8 mouse cellular contexts compared by ENCODE assay signal in genomic region chr4:141598199-141598893, GRCm38 (mm10). TPM values are rescaled to one million over a fixed set of nuclear protein-coding genes. Genes with fewer than 3 reads are reported as not detected.
DNase-seq lines count a peak whose midpoint lies in the region; ATAC-seq lines count a peak whose summit lies in the region.
"Had no signal": no experiment of that assay in that cellular context is flagged by ENCODE, and none has a peak within 500 bp of the region (broad histone marks: within the 10 kb centered on the region; RNA-seq: fewer than 3 reads in every experiment).

No protein-coding gene starts in this region.

- no peaks in the 10 kb centered on the region for H3K9me3 ChIP-seq in midbrain, embryonic 11.5 days (ENCODE audit: control insufficient read depth, low read length)

- ATAC-seq in midbrain, embryonic 11.5 days (ENCODE audit: low FRiP score): peak; percentile 36; the same call in 1 of the 2 replicates
- ATAC-seq in CD4-positive, CD25-positive, alpha-beta regulatory T cell, adult 4 months: no peak

- H3K4me2 ChIP-seq in midbrain, embryonic 11.5 days: peak overlapping the region; percentile 86

- H3K27me3 ChIP-seq in midbrain, embryonic 11.5 days (ENCODE audit: control insufficient read depth, insufficient read depth, low read length): peaks cover 15% of the 10 kb centered on the region

- no peak overlapping the region for H3K27ac ChIP-seq in midbrain, embryonic 11.5 days (ENCODE audit: low read depth, low read length)

- intact Hi-C loops in gastrocnemius, postnatal 36 days (cut with DNase I): no loop called here

- H3K4me3 ChIP-seq in midbrain, embryonic 11.5 days (ENCODE audit: low read depth, low read length): peak overlapping the region; percentile 47

- H3K9ac ChIP-seq in midbrain, embryonic 11.5 days (ENCODE audit: low read length): peak overlapping the region; percentile 64

- DNase-seq in embryo, embryonic 9.5 days (ENCODE audit: extremely low spot score): peak; percentile 71
- peak; percentile 65 to 66 for DNase-seq in heart, adult 9 months (ENCODE audit: low spot score in 2 of 2)
- peak; percentile 91 for DNase-seq in kidney, postnatal 10 days
- DNase-seq in midbrain, embryonic 11.5 days (ENCODE audit: low spot score, missing footprints): peak; percentile 93
- no peak for DNase-seq in thymus, postnatal 0 days (ENCODE audit: low spot score)
- DNase-seq in gastrocnemius, postnatal 36 days: no peak

- peaks cover 15% of the 10 kb centered on the region for H3K4me1 ChIP-seq in midbrain, embryonic 11.5 days (ENCODE audit: control insufficient read depth, insufficient read depth, low read length)

- H3K36me3 ChIP-seq in midbrain, embryonic 11.5 days (ENCODE audit: control insufficient read depth, insufficient read depth, low read length): no peaks in the 10 kb centered on the region

- WGBS in midbrain, embryonic 11.5 days: 2% methylated on average over 19 of the region's 19 CpGs

RNA-seq across cellular contexts. Expression of gene Fblim1, which starts 7.5 kb away (rescaled TPM):
- polyA plus RNA-seq in midbrain, embryonic 11.5 days (2014; fragmentation: Nextera tagmentation; extraction: Ambion mirVana): 20.0 and 21.2 TPM in 2 replicates
- under 1 TPM in 1 of 2 experiments, not detected in 1; 0.13 TPM for polyA plus RNA-seq in CD4-positive, CD25-positive, alpha-beta regulatory T cell, adult 4 months (2017; shearing (Covaris generic))
- polyA plus RNA-seq in thymus, postnatal 0 days (2015; fragmentation: Nextera tagmentation; extraction: Ambion mirVana): 2.4 and 3.9 TPM in 2 replicates
- under 1 TPM; 0.64 to 0.84 TPM for total RNA-seq in gastrocnemius, postnatal 36 days (2021)
- total RNA-seq: common myeloid progenitor, adult 5-6 weeks had no signal

RNA-seq across cellular contexts. Expression of gene Tmem82, which starts 20.1 kb away (rescaled TPM):
- polyA plus RNA-seq in midbrain, embryonic 11.5 days (2014; fragmentation: Nextera tagmentation; extraction: Ambion mirVana): 0.48 and 0.59 TPM in 2 replicates
- polyA plus RNA-seq in CD4-positive, CD25-positive, alpha-beta regulatory T cell, adult 4 months (2017; shearing (Covaris generic)): not detected
- polyA plus RNA-seq in thymus, postnatal 0 days (2015; fragmentation: Nextera tagmentation; extraction: Ambion mirVana): 0.23 and 0.33 TPM in 2 replicates
- total RNA-seq in gastrocnemius, postnatal 36 days (2021): 1 to 10 TPM in 1 of 2 experiments, under 1 TPM in 1; 0.62 to 1.4 TPM

RNA-seq across cellular contexts. Expression of gene Slc25a34, which starts 25.3 kb away (rescaled TPM):
- not detected in 2 replicates for polyA plus RNA-seq in midbrain, embryonic 11.5 days (2014; fragmentation: Nextera tagmentation; extraction: Ambion mirVana)
- polyA plus RNA-seq in CD4-positive, CD25-positive, alpha-beta regulatory T cell, adult 4 months (2017; shearing (Covaris generic)): not detected
- polyA plus RNA-seq in thymus, postnatal 0 days (2015; fragmentation: Nextera tagmentation; extraction: Ambion mirVana): 0.08 TPM in 1 of 2 replicates, not detected in the other
- total RNA-seq in gastrocnemius, postnatal 36 days (2021): 10 to 100 TPM; 10.3 to 26.0 TPM

RNA-seq across cellular contexts. Expression of gene Spen, which starts 59.9 kb away (rescaled TPM):
- 15.7 and 17.1 TPM in 2 replicates for polyA plus RNA-seq in midbrain, embryonic 11.5 days (2014; fragmentation: Nextera tagmentation; extraction: Ambion mirVana)
- 10 to 100 TPM; 12.1 to 18.5 TPM for polyA plus RNA-seq in CD4-positive, CD25-positive, alpha-beta regulatory T cell, adult 4 months (2017; shearing (Covaris generic))
- 5.8 and 9.3 TPM in 2 replicates for polyA plus RNA-seq in thymus, postnatal 0 days (2015; fragmentation: Nextera tagmentation; extraction: Ambion mirVana)
- 10 to 100 TPM; 17.1 to 21.8 TPM for total RNA-seq in gastrocnemius, postnatal 36 days (2021)

Comparison
In these comparisons a context has a peak if more than half of its experiments do, and no peak if none do; other contexts are left out.
1. DNase-seq: peak in embryo, embryonic 9.5 days (single experiment), heart, adult 9 months (2 of 2), kidney, postnatal 10 days (single experiment) and midbrain, embryonic 11.5 days (single experiment); none in thymus, postnatal 0 days (single experiment) and gastrocnemius, postnatal 36 days (0 of 2).